Mouse (Mus musculus) ES-E14 (cell line): ENCODE data around the gene Sim2.

Experiments
- CHD2 ChIP-seq: IDR thresholded peaks from 2 replicates; pipeline ENCODE4 v1.6.1; 2014; ENCODE audit warnings: mild to moderate bottlenecking, low read depth, low read length, inconsistent platforms
- HCFC1 ChIP-seq: IDR thresholded peaks from 2 replicates; pipeline ENCODE4 v1.6.1; 2012; ENCODE audit warnings: low read length, inconsistent platforms, borderline replicate concordance; ENCODE audit not compliant: insufficient read depth
- MAFK ChIP-seq: IDR thresholded peaks from 2 replicates; pipeline ENCODE4 v1.6.1; 2014; ENCODE audit warnings: mild to moderate bottlenecking, low read depth, low read length, inconsistent platforms; ENCODE audit not compliant: insufficient read depth
- ZC3H11A ChIP-seq: IDR thresholded peaks from 2 replicates; pipeline ENCODE4 v1.6.1; 2012; ENCODE audit warnings: low read depth, mild to moderate bottlenecking, inconsistent platforms, low read length, borderline replicate concordance
- ZNF384 ChIP-seq: IDR thresholded peaks from 2 replicates; pipeline ENCODE4 v1.6.1; 2012; ENCODE audit warnings: low read depth, low read length, inconsistent platforms

DNA sequence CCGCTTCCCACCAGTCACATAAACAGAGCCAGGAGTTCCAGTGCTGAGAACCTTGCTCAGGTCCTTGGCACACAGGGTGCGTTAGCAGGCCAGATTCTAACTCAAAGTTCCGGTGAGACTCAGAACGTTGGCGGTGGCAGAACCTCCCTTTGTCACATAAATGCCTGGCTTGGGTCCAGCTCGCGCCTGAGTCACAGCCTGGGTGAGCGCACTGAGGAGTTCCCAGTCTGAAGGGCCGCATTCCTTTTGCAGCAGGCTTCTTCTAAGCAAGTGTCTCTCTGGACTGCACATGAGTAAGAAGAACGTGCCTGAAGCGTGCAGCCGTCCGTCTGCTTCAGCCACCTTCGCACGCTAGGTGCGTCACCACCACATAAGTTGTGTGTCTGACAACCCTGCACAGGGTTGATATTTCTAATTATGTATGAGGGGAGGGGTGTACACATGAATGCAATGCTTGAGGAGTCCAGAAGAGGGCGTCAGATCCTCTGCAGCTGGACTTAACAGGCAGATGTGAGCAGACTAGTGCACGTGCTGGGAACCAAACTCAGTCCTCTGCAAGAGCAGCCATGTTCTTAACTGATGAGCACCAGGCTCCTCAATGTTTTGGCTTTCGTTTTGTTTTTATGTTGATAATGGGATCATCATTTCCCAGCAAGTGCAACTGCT, 9.2 kb upstream of the Sim2 start:
- TF ChIP-seq ZC3H11A = no peak
- TF ChIP-seq ZNF384 = no peak
- no peak for TF ChIP-seq HCFC1
- no peak for TF ChIP-seq CHD2
- TF ChIP-seq MAFK = no peak
